Mouse (Mus musculus) gastrocnemius, postnatal 4 days (tissue): ENCODE data around the gene Pla2g16. TPM values are rescaled to one million over a fixed set of nuclear protein-coding genes. Genes with fewer than 3 reads are reported as not detected.

Source experiments
- DNase-seq, 2 experiments: peaks; one replicate each; pipeline ENCODE4 v3.0.0; 2021 to 2022; ENCODE audit warnings: low spot score in 2 of 2, mixed read lengths in 2 of 2
- total RNA-seq, 2 experiments: library from RNA; stranded (reverse); gene quantifications; 2 replicates each; pipeline ENCODE4 v1.2.3; 2021

Pla2g16 gene
- total RNA-seq, 2 experiments from 2014 or later, result 62.5 to 69.5 TPM

DNA sequence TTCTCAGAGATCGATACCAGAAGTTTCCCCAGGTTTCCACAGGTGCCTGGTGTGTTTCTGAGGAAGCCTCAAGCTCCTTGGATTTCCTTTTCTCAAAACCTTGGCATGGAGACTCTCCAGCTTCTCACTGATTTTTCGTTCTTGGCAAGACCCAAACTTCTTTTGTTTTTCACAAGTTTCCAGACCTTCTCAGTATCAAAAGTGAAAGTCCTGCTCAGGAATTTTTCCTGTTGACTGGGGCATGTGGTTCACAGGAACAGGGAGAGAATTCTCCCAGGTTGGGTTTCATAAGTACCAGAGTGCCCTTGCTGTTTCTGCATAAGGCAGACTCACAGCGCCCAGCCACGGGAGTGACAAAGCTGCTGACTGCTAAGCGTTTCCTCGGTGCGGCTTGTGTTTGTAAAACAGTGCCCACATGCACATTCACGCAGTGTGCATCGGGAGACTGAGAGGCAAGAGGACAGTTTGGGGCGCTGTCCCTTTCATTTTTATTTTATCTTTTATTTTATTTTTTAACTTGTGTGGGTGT lies 5.4 kb downstream of the Pla2g16 start:
- DNase-seq, result no peak

DNA sequence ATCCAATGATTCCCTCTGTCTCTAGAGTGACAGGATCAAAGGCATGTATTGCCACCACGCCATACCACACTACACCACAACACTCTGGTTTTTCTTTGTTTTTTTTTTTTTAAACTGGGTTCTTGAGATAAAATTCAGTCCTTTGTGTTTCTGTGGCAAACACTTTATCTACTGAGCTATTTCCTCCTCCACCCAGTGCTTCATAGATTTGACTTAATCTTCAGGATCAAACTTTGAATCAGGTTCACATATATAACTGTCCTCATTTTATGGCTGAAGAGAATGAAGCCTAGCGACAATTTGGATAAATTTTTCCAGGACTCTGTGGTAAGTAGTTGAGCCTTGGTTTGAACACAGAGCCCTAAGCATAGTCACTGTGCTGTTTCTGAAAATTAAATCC lies 6.4 kb downstream of the Pla2g16 start:
- DNase-seq, result no peak

DNA sequence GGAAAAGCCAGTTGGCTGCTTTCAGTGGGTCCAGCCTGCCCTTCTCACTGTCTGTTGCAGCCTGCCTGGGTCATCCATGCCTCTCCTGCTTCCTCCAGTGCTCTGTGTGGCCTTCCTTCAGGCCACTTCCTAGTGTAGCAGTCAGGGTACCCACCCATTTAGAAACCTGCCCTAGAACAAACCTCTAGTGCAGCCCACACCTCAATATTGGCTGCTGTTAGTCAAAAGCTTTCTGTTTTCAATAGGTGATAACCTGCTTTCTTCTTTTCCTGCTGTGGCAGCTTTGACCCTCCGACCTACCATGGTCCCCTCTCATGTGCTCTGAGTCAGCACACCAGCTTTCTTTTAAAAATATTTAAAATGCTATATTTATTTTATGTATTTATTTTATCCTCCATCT lies 7.2 kb downstream of the Pla2g16 start:
- DNase-seq, result no peak

DNA sequence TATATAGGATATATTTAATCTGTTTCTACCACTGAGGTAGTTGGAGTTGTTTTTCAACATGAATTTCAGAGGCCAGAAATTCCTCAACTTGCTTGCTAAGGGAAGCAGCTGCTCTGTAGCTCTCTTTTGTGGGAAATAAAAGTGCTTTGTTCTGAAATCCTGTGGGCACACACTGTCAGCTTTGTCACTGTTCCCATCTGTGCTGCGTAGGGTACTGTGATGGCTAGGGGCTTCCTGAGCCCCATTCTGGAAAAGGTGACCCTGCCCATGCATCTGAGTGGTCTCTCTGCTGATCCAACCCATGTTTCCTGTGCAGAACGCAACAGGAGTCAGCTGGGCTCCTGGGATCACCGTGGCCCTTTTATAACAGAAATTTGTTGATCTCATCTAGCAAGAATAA lies 9.6 kb downstream of the Pla2g16 start:
- DNase-seq, result no peak

DNA sequence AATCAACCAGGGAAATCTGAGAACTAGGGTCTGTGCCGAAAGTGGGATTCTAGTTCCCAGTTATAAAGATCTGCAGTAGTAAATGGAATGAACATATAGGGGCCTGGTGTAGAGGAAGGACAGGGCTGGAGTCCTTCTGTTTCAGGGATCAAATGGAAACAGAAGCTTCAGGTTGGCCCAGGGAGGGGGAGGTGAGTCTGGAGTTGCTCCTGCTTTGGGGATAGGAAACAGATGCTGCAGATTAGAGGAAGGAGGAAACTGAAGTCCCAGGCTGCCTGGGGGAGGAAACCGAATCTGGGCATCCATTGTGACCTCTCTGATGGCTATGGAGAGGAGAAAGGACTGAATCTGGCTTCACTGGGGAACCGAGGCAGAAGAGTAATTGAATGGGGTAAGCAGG lies 11.1 kb downstream of the Pla2g16 start:
- DNase-seq, result no peak

DNA sequence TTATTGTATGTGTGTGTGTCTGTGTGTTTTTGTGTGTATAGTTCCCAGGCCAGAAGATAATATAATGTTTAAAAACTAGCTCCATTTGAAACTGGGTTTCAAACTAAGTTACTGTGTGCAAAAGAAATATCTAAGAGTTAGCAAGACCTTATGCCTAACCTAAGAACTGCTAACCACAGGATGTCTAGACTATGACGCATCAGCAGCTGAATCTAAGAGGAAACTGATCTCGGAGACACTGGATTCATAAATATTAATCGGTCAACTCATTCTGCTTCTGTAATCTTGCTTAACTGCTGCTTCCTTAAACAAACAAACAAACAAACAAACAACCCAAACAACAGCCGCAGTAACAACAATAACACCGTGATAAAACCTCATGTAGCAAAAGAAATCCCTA lies 12.4 kb downstream of the Pla2g16 start:
- no peak for DNase-seq

DNA sequence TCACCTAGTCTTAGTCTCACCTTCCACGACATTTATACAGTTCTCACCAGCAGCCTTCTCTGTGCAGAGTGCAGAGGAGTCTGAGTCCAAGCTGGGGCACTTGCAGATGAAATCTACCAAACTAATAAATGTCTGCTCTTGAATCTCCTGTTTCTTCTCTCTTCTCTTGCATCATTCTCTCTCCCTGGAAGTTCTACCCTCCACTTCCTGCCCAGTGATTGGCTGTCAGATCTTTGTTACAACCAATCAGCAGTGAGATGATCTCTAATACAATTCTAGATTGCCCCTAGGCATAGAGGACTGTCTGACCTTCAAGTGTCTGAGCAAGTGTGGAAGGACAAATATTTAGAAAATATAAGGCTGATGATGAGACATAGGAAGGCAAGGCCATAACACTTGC lies 18.9 kb downstream of the Pla2g16 start:
- no peak for DNase-seq

DNA sequence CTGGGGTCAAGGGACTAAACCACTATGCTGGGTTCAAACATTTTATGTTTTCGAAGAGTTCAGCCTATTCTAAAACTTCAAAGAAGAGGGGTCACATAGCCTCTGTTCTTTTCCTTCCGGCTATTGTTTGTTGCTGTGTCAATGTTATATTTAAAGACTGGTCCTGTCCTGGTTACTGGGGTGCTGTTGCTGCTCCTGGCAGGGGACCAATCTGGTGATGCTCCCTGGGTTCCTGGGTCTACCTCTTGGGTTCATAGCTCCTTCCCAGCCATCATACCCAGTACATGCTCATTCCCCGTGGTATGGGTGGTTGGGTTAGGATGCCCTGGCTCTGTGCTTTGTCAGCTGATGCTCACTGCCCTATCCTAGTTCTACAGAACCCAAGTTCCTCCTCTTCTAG lies 20.5 kb downstream of the Pla2g16 start:
- DNase-seq, result no peak

DNA sequence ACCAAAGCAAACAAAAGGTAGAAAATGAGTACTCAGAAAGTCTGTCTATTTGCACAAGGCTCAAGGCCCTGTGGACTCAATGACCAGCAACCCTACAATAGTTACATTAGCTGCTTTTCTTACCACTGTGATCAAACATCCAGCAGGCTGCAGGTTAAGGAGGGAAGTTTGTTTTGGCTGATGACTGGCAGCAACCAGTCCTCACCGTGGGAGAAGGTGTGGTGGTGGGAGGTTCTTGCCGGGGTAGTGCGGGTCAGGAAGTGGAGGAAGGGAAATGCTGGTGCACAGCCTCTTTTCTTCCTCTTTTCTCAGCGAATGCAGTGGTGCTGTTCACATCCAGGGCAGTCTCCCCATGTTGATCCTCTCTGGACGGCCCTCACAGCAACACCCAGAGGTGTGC lies 23.8 kb downstream of the Pla2g16 start:
- no peak for DNase-seq

DNA sequence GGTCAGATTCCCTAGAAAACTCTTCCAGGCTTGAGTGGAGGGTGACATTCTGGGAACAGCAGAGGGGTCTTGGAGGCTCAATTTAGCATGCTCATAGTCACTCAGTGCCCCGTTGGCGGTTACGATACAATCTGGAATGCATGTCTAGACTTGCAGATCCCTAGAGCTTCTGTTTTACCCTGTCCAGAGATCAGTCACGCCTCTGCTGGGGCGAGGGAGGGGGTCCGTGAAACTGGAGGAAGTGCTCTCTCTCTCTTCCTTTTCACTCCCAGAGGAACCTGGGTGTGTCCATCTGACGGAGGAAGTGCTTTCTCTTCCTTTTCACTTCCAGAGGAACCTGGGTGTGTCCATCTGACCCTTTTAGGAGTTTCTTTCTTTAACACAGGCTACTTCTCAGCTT lies 25.8 kb downstream of the Pla2g16 start:
- DNase-seq, result no peak

DNA sequence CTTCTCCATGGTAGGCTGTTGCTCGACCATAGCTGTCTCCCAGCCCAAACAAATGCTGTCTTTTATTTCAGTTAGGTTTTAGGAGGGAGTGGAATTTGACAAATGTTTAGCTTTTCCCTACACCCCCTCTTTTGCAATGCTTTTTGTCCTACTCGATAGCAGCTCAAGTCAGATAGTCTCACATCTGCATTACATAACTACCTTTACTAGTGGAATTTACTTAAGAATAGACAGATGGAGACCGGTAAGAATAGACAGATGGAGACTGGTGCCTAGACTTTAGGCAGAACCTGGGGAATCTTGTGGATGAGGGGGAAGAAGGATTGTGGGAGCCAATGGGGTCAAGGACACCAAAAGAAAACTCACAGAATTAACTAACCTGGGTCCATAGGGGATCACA lies 26.3 kb downstream of the Pla2g16 start:
- DNase-seq, result no peak

DNA sequence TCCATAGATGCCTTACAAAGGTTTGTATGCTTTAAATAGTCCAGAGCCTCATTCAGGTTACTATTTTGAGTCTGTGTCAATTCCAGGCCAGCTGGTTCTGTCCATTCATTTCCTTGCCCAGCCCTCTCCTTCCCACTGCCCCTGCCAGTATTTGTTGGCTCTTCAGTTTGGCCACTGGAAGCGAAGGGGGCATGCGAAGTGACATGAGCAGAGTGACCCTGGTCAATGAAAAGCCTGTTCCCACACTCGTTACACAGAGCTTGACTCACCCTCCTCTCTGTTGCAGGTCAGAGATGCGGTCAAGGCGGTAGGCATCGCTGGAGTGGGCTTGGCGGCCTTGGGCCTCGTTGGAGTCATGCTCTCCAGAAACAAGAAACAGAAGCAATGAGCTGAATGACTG lies 28.0 kb downstream of the Pla2g16 start:
- DNase-seq, result no peak

DNA sequence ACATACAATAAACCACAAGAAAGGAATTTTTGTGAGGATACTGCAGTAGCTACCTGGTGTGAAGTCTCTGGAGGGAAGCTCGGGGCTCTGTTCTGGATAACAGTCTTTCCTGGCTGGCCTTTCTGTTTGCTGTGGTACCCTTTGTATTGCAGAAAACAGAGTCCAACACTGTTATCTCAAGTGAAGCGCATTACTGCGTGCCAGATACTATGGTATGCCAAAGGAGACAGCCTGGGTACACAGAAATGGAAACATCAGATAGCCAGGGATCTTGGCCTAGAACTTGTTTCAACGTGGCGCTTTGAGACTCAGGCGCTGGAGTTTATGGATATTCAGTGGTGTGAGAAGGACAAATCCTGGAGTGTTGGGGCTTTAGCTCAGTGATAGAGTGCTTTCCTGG lies 28.5 kb downstream of the Pla2g16 start:
- no peak for DNase-seq

DNA sequence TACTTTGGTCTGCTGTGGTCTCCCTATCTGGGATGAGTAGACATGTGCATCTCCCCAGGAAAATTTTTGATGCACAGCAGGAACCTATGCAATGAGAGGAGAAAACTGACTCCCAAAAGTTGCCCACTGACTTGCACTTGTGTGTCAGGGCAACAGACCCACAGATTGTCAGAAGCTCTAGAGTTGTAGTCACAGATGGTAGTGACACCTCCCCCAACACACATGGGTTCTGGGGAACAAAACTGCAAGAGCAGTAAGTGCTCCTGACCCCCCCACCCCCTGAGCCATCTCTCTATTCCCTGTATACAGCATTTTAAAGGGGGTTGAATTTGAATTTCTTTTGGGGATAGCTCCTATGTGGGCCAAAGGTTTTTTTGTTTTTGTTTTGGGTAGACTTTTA lies 33.5 kb downstream of the Pla2g16 start:
- no peak for DNase-seq

DNA sequence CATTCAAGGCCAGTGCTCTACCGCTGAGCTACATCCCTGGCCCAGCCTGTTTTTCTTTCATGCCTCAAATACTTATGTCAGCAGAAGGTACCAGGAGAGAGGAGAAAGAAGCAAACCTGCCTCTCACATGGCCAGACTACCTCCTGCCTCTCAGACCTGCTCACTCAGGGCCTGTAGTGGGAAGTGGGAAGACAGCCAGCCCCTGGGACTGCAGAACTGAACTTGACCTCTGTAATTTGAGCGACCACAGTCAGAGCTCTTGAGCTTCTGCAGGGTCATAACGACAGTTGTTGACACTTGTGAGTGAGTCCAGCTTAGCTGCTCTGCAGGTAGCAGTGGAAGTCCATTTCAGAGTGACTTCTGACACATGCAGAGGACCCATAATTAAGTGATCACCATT lies 34.8 kb downstream of the Pla2g16 start:
- DNase-seq, result no peak

DNA sequence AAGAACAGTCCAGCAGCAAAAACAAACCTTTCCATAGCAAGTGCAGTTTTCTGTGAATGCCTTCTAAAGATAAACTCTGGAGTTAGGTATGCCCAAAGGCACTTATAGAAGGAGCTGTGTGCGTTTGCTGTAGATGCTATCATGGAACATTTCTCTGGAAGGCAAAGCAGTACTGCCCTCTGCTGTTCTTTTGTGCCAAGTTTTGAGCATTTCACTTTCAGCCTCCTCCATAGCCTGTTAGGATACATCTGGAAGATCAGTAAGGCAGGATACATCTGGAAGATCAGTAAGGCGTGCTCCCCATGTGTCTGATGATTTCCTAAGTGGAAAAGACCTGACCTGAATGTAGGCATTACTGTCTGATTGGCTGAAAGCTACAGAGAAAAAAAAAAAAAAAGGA lies 38.3 kb downstream of the Pla2g16 start:
- DNase-seq, result no peak

DNA sequence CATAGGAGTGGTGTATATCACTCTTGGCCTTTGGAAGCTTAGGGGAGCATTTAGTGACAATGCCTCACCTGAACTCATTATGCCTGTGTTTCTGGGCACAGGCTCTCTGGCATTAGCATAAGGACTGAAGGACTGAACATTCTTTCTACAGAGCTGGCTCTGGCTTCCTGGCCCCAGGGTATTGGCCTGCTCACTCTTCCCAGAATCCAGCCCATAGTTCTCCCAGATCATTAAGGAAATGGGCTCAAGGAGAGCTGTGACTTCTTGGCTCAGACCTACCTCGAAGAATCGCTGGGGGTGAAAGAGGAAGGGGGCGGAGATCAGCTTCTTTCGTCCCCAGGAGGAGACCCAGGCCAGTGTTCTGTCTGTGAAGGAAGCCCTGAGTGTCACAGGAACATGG lies 41.2 kb downstream of the Pla2g16 start:
- DNase-seq, result peak in 1 of 2 experiments; percentile 5

DNA sequence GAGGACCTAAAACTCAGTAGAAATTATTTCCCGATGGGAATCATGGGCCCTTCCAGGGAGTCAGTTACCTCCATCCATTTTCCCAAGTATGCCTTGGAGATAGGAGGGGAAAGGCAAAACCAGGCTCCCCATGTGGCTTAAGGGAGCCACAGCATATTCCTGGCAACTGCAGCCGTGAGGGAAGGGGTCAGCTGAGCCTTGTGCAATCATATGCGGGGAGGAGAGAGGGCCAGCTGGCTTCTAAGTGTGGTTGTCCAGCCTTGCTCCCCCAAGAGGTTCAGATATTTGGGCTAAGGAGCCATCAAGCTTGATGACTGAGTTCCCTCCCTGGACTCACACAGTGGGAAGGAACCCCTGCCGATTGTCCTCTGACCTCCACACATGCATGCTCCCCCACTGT lies 44.3 kb downstream of the Pla2g16 start:
- DNase-seq, result peak in 1 of 2 experiments; percentile 2

DNA sequence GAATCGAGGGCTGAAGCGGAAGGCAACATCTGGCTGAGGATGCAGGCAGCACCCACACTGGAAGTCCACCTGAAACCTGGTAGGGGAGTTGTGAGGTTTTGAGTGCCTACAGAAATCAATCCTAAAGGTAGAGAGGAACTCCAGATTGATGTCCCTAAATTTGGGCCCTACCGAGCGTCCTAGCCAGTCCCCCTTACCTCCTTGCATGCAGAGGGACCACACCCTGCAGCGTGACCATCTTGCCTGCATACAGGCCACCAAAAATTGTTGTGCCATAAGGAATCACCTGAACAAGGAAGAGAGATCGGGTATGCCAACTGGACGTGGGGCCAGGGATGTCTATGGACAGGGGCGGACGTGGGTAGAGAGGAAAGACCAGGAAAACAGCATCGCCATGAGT lies 46.8 kb downstream of the Pla2g16 start:
- peak in 1 of 2 experiments; percentile 7 for DNase-seq

DNA sequence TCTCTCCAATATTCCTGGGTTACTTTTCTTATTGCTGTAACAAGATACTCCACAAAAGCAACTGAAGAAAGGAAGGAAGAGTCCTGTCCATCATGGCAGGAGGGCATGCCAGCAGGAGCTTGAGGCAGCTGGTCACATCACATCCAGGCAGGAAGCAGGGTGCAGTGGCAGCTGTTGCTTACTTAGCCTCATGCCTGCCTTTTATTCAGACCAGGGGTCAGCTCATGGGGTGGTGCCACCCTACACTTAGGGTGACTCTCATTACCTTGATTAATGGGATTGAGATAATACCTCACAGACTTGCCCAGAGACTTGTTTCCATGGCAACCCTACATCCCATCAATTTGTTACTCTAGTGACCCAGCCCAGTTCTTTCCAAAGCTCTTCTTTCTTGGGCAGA lies 47.8 kb downstream of the Pla2g16 start:
- DNase-seq, result peak in 1 of 2 experiments; percentile 10

DNA sequence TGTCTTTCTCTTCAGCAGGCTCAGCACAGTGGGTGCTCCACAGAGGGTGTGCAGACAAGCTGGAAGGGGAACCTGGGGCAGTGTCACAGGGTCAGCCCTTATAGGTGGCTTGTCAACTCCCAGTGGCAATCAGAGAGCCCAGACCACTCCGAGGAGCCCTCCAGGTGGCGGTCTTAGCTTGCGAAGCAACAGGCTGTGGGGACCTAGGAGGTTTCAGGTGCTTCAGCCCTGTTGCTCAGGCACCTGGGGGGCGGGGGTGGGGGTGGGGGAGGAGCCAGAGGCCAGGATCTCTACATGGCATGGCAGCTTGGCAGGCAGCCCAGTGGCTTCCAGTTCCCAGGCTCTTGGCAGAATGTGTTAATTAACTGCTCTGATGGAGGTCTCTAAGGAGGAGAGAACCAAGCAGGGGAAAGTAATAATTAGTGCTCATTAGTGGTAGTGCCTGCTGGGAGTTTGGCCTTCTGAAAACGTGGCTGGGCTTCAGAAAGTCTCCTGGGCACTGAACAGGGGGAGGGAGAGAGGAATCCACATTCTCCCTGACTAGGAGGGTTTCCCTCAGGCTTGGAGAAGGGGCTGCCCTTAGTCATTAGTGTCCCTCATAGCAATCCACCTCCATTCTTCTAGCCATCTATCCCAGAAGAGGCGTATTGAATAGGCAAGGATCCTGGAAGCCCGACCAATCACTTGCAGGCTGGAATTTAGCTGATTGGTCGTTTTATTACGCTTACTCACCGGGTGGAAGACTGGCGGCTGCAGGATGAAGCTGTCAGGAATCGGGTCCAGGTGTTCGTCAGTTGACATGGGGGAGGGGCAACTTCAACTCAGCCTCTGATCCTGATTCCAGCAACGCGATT lies 48.9 kb downstream of the Pla2g16 start:
- peak in 1 of 2 experiments; percentile 15 for DNase-seq

DNA sequence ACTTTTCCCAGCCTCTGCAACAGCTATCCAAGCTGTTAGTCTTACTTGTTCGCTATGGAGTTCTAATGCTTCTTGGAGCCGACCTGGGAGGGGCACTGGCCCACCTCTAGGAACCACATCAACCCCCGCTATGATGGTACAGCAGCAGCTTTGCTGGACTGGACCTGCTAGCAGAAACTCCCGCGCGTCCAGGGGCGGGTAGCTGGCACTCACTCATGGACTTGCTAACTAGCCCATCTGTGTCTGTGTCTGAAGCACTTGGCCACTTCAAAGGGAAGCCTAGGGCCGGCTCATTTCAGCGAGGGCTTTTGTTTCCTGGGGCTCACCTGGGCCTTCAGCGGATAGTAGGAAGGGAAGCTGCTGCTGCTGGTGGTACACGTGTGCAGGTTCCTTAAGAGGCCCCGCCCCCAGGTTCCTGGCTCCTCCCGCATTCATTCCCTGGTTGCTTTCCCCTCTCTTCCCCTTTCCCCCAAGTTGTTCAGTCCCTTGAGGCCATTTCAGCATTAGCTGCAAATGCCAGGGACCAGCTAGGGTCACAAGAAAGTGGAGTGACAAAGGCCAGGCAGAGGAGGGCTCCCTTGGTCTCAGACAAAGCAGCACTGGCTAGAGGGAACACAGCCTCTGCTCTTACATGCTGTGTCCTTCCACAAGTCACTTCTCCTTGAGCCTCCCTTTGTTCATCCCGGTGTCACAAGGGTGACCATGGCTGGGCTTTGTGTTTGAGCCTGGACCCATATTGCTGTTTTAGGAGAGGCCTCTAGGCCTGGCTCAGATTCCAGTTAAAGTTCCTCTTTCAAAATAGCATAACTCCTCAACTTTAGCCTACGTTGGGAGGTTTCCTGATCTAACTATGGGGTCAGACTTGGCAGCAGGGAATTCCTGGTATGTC lies 49.8 kb downstream of the Pla2g16 start, which contains the start of gene Lgals12:
TSS of gene Lgals12 (minus strand) at position 393 of the 889 bp plus-strand sequence.
- no peak for DNase-seq
